Mouse (Mus musculus) lung, adult 2 months (tissue): Measurements from ENCODE around the gene Epha8.

Source experiments
- CTCF ChIP-seq: fragments of 200-500 bp; IDR thresholded peaks from 2 replicates; pipeline ENCODE4 v1.5.1; 2011; ENCODE audit warnings: mild to moderate bottlenecking, low read length, control low read depth; ENCODE audit not compliant: insufficient read depth
- POLR2A ChIP-seq: fragments of 200-500 bp; IDR thresholded peaks from 2 replicates; pipeline ENCODE4 v1.6.1; 2011; ENCODE audit warnings: low read depth, mild to moderate bottlenecking, control low read depth, low read length, borderline replicate concordance; ENCODE audit errors: extremely low read depth

- TF ChIP-seq CTCF (no peak), POLR2A (no peak)
Measured at GRCm38 (mm10) chr4:136937344-136937743, 19.3 kb downstream of the Epha8 start.
